ENCODE assay signal across 10 mouse cellular contexts in genomic region chr14:47489310-47490097, GRCm38 (mm10). TPM values are rescaled to one million over a fixed set of nuclear protein-coding genes. Genes with fewer than 3 reads are reported as not detected.
DNase-seq lines count a peak whose midpoint lies in the region; ATAC-seq lines count a peak whose summit lies in the region.
"Had no signal": no experiment of that assay in that cellular context is flagged by ENCODE, and none has a peak within 500 bp of the region (broad histone marks: within the 10 kb centered on the region; RNA-seq: fewer than 3 reads in every experiment).

No protein-coding gene starts in this region.

- WGBS in heart, embryonic 13.5 days, result 45% methylated on average over 10 of the region's 10 CpGs
- WGBS in neural tube, embryonic 13.5 days, result 21% methylated on average over 10 of the region's 10 CpGs
- 27% methylated on average over 10 of the region's 10 CpGs for WGBS in limb, embryonic 13.5 days

- no peak overlapping the region for H3K4me3 ChIP-seq in heart, embryonic 13.5 days
- H3K4me3 ChIP-seq in neural tube, embryonic 13.5 days, result no peak overlapping the region
- H3K4me3 ChIP-seq in limb, embryonic 13.5 days, result no peak overlapping the region
- H3K4me3 ChIP-seq: midbrain, embryonic 13.5 days had no signal

- ATAC-seq in heart, embryonic 13.5 days (ENCODE audit: extremely low read depth, insufficient number of reproducible peaks, low FRiP score, low TSS enrichment), result no peak
- ATAC-seq in neural tube, embryonic 13.5 days (ENCODE audit: low read depth), result 0 out of 2 replicates have a peak, but pooled peaks have one; percentile 27
- ATAC-seq in limb, embryonic 13.5 days (ENCODE audit: low FRiP score, low read depth), result no peak
- ATAC-seq: midbrain, embryonic 13.5 days had no signal

- H3K9ac ChIP-seq in heart, embryonic 13.5 days, result no peak overlapping the region
- H3K9ac ChIP-seq in neural tube, embryonic 13.5 days, result no peak overlapping the region
- H3K9ac ChIP-seq in limb, embryonic 13.5 days, result no peak overlapping the region
- H3K9ac ChIP-seq: midbrain, embryonic 13.5 days had no signal

- H3K4me2 ChIP-seq in heart, embryonic 13.5 days, result 0 out of 2 replicates have a peak overlapping the region, but pooled peaks have one; percentile 18
- no peak overlapping the region for H3K4me2 ChIP-seq in neural tube, embryonic 13.5 days
- H3K4me2 ChIP-seq in limb, embryonic 13.5 days (replicated peaks), result 0 out of 2 replicates have a peak overlapping the region, but pooled peaks have one; percentile 5
- H3K4me2 ChIP-seq: midbrain, embryonic 13.5 days had no signal

- intact Hi-C loops in heart, postnatal 36 days (cut with DNase I), result no loop called here

- no peaks in the 10 kb centered on the region for H3K9me3 ChIP-seq in heart, embryonic 13.5 days
- H3K9me3 ChIP-seq in neural tube, embryonic 13.5 days, result no peaks in the 10 kb centered on the region
- no peaks in the 10 kb centered on the region for H3K9me3 ChIP-seq in limb, embryonic 13.5 days
- H3K9me3 ChIP-seq: midbrain, embryonic 13.5 days had no signal

- peaks cover 50% of the 10 kb centered on the region for H3K4me1 ChIP-seq in heart, embryonic 13.5 days
- peaks cover 17% of the 10 kb centered on the region for H3K4me1 ChIP-seq in neural tube, embryonic 13.5 days (replicated peaks)
- H3K4me1 ChIP-seq in limb, embryonic 13.5 days, result peaks cover 23% of the 10 kb centered on the region

- no peak overlapping the region for H3K27ac ChIP-seq in heart, embryonic 13.5 days (replicated peaks)
- H3K27ac ChIP-seq in neural tube, embryonic 13.5 days (replicated peaks), result no peak overlapping the region
- H3K27ac ChIP-seq in limb, embryonic 13.5 days, result no peak overlapping the region
- H3K27ac ChIP-seq: midbrain, embryonic 13.5 days had no signal

- peaks cover 5% of the 10 kb centered on the region; the same call in 1 of the 2 replicates for H3K36me3 ChIP-seq in heart, embryonic 13.5 days
- no peaks in the 10 kb centered on the region for H3K36me3 ChIP-seq in neural tube, embryonic 13.5 days
- no peaks in the 10 kb centered on the region; the same call in 1 of the 2 replicates for H3K36me3 ChIP-seq in limb, embryonic 13.5 days
- H3K36me3 ChIP-seq: midbrain, embryonic 13.5 days had no signal

- no peak for DNase-seq in heart, postnatal 36 days
- DNase-seq in neural tube, embryonic 10.5 days (ENCODE audit: extremely low spot score, low spot score), result no peak
- no peak for DNase-seq in right cerebral cortex, adult 2 months (ENCODE audit: low spot score in 2 of 2)
- DNase-seq in urinary bladder, postnatal 14 days (ENCODE audit: low spot score), result no peak
- no peak for DNase-seq in right cerebral cortex, postnatal 25 days
- DNase-seq: gastrocnemius, postnatal 25 days had no signal

- H3K27me3 ChIP-seq in heart, embryonic 13.5 days (replicated peaks), result no peaks in the 10 kb centered on the region
- H3K27me3 ChIP-seq in neural tube, embryonic 13.5 days, result no peaks in the 10 kb centered on the region
- no peaks in the 10 kb centered on the region for H3K27me3 ChIP-seq in limb, embryonic 13.5 days
- H3K27me3 ChIP-seq: midbrain, embryonic 13.5 days had no signal

RNA-seq across cellular contexts. Expression of gene Fbxo34, which starts 39.3 kb away (rescaled TPM):
- 15.1 and 16.0 TPM in 2 replicates for polyA plus RNA-seq in heart, embryonic 13.5 days (2015; fragmentation: Nextera tagmentation; extraction: Ambion mirVana)
- 10 to 100 TPM; 11.4 to 14.0 TPM for total RNA-seq in heart, postnatal 36 days (2021)
- polyA plus RNA-seq in neural tube, embryonic 13.5 days (2015; fragmentation: Nextera tagmentation; extraction: Ambion mirVana), result 23.6 and 24.0 TPM in 2 replicates
- polyA plus RNA-seq in limb, embryonic 13.5 days (2015; fragmentation: Nextera tagmentation; extraction: Ambion mirVana), result 25.3 and 26.6 TPM in 2 replicates
